Mouse (Mus musculus) embryonic fibroblast, embryonic 13.5 days (primary cell): ENCODE results near the gene Smyd1.

Experiments used
- CTCF ChIP-seq: IDR thresholded peaks from 2 replicates; pipeline ENCODE4 v1.5.1; 2011; ENCODE audit warnings: mild to moderate bottlenecking, control low read depth, low read length, moderate library complexity, borderline replicate concordance; ENCODE audit not compliant: insufficient read depth
- POLR2A ChIP-seq: IDR thresholded peaks from 2 replicates; pipeline ENCODE4 v1.6.1; 2011; ENCODE audit warnings: low read depth, mild to moderate bottlenecking, control low read depth, low read length, moderate library complexity

DNA sequence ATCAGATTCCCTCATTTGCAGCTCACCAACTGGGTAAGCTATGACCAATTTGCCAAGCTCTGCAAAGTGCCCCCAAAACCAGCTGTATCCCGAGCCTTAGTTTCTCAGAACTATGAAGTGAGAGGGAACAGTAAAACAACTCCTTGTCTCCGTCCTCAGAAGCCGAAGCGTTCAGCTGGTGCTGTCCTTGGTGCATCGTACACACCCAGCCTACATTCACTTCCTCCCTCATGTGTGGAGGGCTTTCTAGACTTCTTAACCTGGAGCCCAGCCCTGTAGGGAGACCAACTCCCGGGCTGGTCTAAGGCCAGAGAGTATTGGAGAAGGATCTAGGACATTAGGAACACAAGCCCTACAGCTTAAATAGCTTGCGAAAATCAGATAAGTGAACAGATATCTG, 8.5 kb upstream of the Smyd1 start:
- TF ChIP-seq POLR2A (no peak), CTCF (no peak)
